Mouse (Mus musculus): ENCODE measurements at regions not wholly inside any gene's neighbourhood (a gene's known extent, or its start where the extent isn't known, plus 50 kb on each side); places are given as distances from the start of the nearest gene placed in this dataset.

DNA sequence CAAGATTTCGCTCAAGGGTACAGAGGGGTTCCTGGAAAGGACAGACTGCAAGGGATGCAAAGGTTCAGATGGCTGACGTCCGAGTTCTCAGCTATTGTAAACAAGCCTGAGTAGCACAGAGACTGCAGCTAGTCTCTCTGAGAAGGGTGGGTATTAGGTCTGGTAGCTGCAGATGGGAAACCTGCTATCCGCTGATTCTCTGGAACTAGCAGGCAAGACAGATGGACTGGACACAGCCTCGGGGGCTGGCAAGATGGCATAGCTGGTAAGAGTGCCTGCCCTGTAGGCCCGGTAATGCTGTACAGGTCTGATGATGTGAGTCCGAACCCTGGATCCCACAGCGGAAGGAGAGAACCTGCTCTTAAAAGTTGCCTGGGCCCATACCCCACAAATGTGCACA is 62.2 kb upstream of the Arntl start:
- 82% methylated on average over 8 of the region's 8 CpGs for WGBS
- ATAC-seq (ENCODE audit: insufficient number of reproducible peaks, insufficient read depth, low FRiP score, low read depth), result no peak
- Histone ChIP-seq H3K9me3 (ENCODE audit: control insufficient read depth, low read length) (no peaks in the 10 kb centered on the region), H3K27ac (replicated peaks in 1 of 2; ENCODE audit: control insufficient read depth in 1 of 2, insufficient read depth in 1 of 2, low read depth in 2 of 2, low read length in 2 of 2) (no peak overlapping the region), H3K27me3 (ENCODE audit: control insufficient read depth, insufficient read depth, low read length) (no peaks in the 10 kb centered on the region; the same call in 1 of the 2 replicates), H3K4me1 (ENCODE audit: control insufficient read depth in 2 of 2, insufficient read depth in 2 of 2, low read length in 2 of 2) (peaks cover 0 to 9% of the 10 kb centered on the region in 2 experiments; a peak in 2 of 4 replicates), H3K4me2 (ENCODE audit: low read length) (no peak overlapping the region), H3K9ac (ENCODE audit: low read length) (no peak overlapping the region), H3K36me3 (ENCODE audit: control insufficient read depth, insufficient read depth, low read length) (no peaks in the 10 kb centered on the region), H3K4me3 (ENCODE audit: control insufficient read depth in 1 of 2, insufficient read depth in 1 of 2, low read depth in 1 of 2, low read length in 2 of 2) (no peak overlapping the region)

DNA sequence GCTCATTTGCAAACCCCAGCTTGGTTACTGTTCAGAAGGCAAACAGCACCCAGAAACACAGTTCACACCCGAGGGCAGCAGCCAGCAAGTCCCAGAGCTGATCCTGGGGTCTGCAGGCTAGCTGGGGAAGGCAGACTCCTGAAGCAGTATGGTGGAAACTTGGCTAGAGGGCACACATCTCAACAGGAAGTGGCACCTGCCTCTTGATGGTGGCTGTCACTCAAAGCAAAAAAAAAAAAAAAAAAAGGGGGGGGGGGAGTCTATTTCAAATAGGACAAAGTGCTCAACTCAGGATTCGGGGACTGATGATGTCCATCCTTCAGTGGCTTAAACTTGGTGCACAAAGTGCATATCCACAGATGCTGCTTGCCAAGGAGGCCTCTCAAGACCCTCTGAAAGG is 61.2 kb upstream of the Arntl start:
- ATAC-seq (ENCODE audit: insufficient number of reproducible peaks, insufficient read depth, low FRiP score, low read depth), result no peak
- Histone ChIP-seq H3K4me1 (ENCODE audit: control insufficient read depth in 2 of 2, insufficient read depth in 2 of 2, low read length in 2 of 2) (peaks cover 4 to 15% of the 10 kb centered on the region in 2 experiments; a peak in 3 of 4 replicates), H3K36me3 (ENCODE audit: control insufficient read depth, insufficient read depth, low read length) (no peaks in the 10 kb centered on the region), H3K27me3 (ENCODE audit: control insufficient read depth, insufficient read depth, low read length) (no peaks in the 10 kb centered on the region; the same call in 1 of the 2 replicates), H3K27ac (replicated peaks in 1 of 2; ENCODE audit: control insufficient read depth in 1 of 2, insufficient read depth in 1 of 2, low read depth in 2 of 2, low read length in 2 of 2) (no peak overlapping the region), H3K4me3 (ENCODE audit: control insufficient read depth in 1 of 2, insufficient read depth in 1 of 2, low read depth in 1 of 2, low read length in 2 of 2) (no peak overlapping the region), H3K4me2 (ENCODE audit: low read length) (no peak overlapping the region), H3K9me3 (ENCODE audit: control insufficient read depth, low read length) (no peaks in the 10 kb centered on the region), H3K9ac (ENCODE audit: low read length) (no peak overlapping the region)
- WGBS, result 65% methylated on average over 2 of the region's 2 CpGs

DNA sequence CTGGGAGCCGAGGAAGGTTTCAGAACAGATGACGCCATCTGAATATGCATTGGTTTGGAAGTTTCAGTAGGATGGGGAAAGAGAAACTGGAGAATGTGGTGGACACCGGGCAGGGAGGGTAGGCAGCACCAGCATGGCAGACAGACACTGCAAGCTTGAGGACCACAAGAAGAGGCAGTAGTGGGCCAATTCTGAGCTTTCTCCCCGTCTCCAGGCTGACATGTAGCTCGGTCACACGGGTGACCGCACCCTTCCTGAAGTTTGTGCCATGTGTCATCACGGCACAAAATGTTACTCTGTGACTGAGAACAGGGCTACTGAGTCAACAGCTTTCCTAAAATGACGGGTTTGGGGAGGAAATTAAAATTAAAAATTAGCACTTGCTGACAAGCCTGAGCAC is 60.7 kb upstream of the Arntl start:
- no peak overlapping the region for H3K27ac ChIP-seq (replicated peaks in 1 of 2; ENCODE audit: control insufficient read depth in 1 of 2, insufficient read depth in 1 of 2, low read depth in 2 of 2, low read length in 2 of 2)
- H3K9me3 ChIP-seq (ENCODE audit: control insufficient read depth, low read length), result no peaks in the 10 kb centered on the region
- no peak for ATAC-seq (ENCODE audit: insufficient number of reproducible peaks, insufficient read depth, low FRiP score, low read depth)
- peaks cover 8 to 18% of the 10 kb centered on the region in 2 experiments for H3K4me1 ChIP-seq (ENCODE audit: control insufficient read depth in 2 of 2, insufficient read depth in 2 of 2, low read length in 2 of 2)
- no peak overlapping the region for H3K9ac ChIP-seq (ENCODE audit: low read length)
- no peak overlapping the region for H3K4me3 ChIP-seq (ENCODE audit: control insufficient read depth in 1 of 2, insufficient read depth in 1 of 2, low read depth in 1 of 2, low read length in 2 of 2)
- WGBS, result 80% methylated on average over 9 of the region's 9 CpGs
- no peaks in the 10 kb centered on the region for H3K36me3 ChIP-seq (ENCODE audit: control insufficient read depth, insufficient read depth, low read length)
- no peak overlapping the region for H3K4me2 ChIP-seq (ENCODE audit: low read length)
- H3K27me3 ChIP-seq (ENCODE audit: control insufficient read depth, insufficient read depth, low read length), result no peaks in the 10 kb centered on the region; the same call in 1 of the 2 replicates

DNA sequence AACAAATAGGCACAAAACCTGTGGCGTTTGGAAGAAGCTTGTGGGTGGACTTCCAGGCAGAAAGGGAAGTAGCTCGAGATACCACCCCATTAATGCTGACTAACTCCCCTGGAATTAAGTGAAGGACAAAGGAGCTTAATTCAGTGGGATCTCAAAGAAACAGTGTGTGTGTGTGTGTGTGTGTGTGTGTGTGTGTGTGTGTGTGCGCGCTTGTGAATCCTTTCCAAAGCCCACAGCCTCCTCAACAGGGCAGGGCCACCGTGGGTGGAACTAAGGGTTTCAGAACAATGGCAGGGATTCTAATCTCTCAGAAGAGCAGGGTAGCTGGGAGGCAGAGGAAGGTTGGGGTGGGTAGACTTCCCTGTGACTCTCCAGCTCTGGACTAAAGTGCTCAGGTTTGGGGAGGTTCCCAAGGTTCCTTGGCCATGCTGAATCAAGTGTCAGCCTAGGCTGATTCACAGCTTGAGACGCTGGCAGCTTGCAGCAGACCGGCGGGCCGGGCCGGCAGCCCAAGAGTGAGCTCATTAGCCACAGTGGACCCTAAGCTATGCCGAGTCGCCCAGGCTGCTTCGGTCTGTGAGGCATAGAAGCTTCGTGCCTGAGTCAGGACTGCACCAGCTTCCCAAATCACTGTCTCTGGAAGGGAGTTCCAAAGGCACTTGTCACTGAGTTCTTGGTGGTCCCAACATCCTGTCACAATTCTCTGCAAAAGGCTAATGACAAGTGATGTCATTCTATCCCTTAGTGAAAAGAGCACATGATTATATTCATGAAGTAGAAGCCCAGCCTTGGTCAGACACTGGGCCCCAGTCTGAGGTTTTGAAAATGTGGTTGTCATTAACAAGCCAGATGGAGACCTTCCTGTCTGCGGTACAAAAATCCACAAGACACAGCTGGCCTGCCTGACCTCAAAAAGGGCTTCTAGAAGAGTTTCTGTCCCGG is 59.6 kb upstream of the Arntl start:
- H3K27me3 ChIP-seq (ENCODE audit: control insufficient read depth, insufficient read depth, low read length), result no peaks in the 10 kb centered on the region; the same call in 1 of the 2 replicates
- 40% methylated on average over 16 of the region's 16 CpGs for WGBS
- no peaks in the 10 kb centered on the region for H3K36me3 ChIP-seq (ENCODE audit: control insufficient read depth, insufficient read depth, low read length)
- H3K9me3 ChIP-seq (ENCODE audit: control insufficient read depth, low read length), result no peaks in the 10 kb centered on the region
- no peak overlapping the region for H3K27ac ChIP-seq (replicated peaks in 1 of 2; ENCODE audit: control insufficient read depth in 1 of 2, insufficient read depth in 1 of 2, low read depth in 2 of 2, low read length in 2 of 2)
- H3K4me3 ChIP-seq (ENCODE audit: control insufficient read depth in 1 of 2, insufficient read depth in 1 of 2, low read depth in 1 of 2, low read length in 2 of 2), result no peak overlapping the region
- peaks cover 16 to 21% of the 10 kb centered on the region in 2 experiments for H3K4me1 ChIP-seq (ENCODE audit: control insufficient read depth in 2 of 2, insufficient read depth in 2 of 2, low read length in 2 of 2)
- ATAC-seq (ENCODE audit: insufficient number of reproducible peaks, insufficient read depth, low FRiP score, low read depth), result no peak
- H3K4me2 ChIP-seq (ENCODE audit: low read length), result no peak overlapping the region
- no peak overlapping the region for H3K9ac ChIP-seq (ENCODE audit: low read length)

DNA sequence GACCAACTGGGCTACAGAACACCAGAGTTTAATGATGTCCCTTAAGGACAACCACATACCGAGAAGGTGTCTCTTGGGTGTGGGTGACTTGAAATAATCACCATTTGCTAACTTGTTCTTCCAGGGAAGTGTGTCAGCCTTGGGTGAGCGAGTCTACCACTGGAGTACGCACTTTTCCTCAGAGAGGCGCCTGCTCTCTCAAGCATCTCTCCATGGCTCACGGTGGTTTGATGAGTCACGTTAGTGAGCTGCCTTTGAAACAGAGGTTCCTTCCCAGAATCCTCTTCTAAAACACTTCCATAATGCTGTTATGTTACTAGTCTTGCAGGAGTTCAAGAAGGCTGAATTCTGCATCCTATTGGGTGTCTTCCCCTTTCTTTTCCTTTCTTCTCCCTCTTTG is 58.6 kb upstream of the Arntl start:
- Histone ChIP-seq H3K27ac (replicated peaks in 1 of 2; ENCODE audit: control insufficient read depth in 1 of 2, insufficient read depth in 1 of 2, low read depth in 2 of 2, low read length in 2 of 2) (no peak overlapping the region), H3K9me3 (ENCODE audit: control insufficient read depth, low read length) (no peaks in the 10 kb centered on the region), H3K4me1 (ENCODE audit: control insufficient read depth in 2 of 2, insufficient read depth in 2 of 2, low read length in 2 of 2) (peaks cover 16 to 21% of the 10 kb centered on the region in 2 experiments), H3K36me3 (ENCODE audit: control insufficient read depth, insufficient read depth, low read length) (no peaks in the 10 kb centered on the region), H3K27me3 (ENCODE audit: control insufficient read depth, insufficient read depth, low read length) (no peaks in the 10 kb centered on the region), H3K4me3 (ENCODE audit: control insufficient read depth in 1 of 2, insufficient read depth in 1 of 2, low read depth in 1 of 2, low read length in 2 of 2) (no peak overlapping the region), H3K4me2 (ENCODE audit: low read length) (no peak overlapping the region), H3K9ac (ENCODE audit: low read length) (no peak overlapping the region)
- no peak for ATAC-seq (ENCODE audit: insufficient number of reproducible peaks, insufficient read depth, low FRiP score, low read depth)
- WGBS, result 86% methylated on average over 6 of the region's 6 CpGs

DNA sequence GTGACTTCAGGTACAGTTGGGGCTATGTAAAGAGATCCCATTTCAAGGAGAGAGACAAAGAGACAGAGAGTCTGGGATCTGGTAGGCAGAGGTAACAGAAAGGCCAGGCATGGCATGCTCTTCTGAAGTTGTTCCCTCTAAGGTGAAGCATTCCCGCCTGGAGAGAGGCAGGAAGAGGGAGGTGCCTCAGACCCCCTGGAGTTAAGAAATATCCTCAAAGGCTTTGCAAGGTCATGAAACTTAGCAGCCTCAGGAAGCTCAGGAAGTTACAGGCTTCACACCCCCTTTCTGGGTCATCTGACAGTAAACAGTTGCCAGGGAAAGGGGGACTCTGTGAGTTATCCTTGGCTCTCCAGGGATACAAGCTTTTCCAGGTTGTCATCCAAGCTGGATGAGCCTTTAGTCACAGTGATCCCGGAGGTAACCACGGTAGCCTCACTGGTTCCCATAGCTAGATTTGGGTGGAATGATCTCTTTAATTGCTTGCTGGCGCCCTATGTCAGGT is 57.2 kb upstream of the Arntl start:
- H3K4me3 ChIP-seq (ENCODE audit: control insufficient read depth in 1 of 2, insufficient read depth in 1 of 2, low read depth in 1 of 2, low read length in 2 of 2), result no peak overlapping the region
- WGBS, result 72% methylated on average over 4 of the region's 4 CpGs
- H3K9me3 ChIP-seq (ENCODE audit: control insufficient read depth, low read length), result no peaks in the 10 kb centered on the region
- peak overlapping the region; percentile 10 to 51; a peak in 2 of 4 replicates for H3K27ac ChIP-seq (replicated peaks in 1 of 2; ENCODE audit: control insufficient read depth in 1 of 2, insufficient read depth in 1 of 2, low read depth in 2 of 2, low read length in 2 of 2)
- H3K4me1 ChIP-seq (ENCODE audit: control insufficient read depth in 2 of 2, insufficient read depth in 2 of 2, low read length in 2 of 2), result peaks cover 16 to 21% of the 10 kb centered on the region in 2 experiments
- no peak overlapping the region for H3K9ac ChIP-seq (ENCODE audit: low read length)
- no peaks in the 10 kb centered on the region for H3K27me3 ChIP-seq (ENCODE audit: control insufficient read depth, insufficient read depth, low read length)
- H3K4me2 ChIP-seq (ENCODE audit: low read length), result no peak overlapping the region
- H3K36me3 ChIP-seq (ENCODE audit: control insufficient read depth, insufficient read depth, low read length), result no peaks in the 10 kb centered on the region
- ATAC-seq (ENCODE audit: insufficient number of reproducible peaks, insufficient read depth, low FRiP score, low read depth), result no peak

DNA sequence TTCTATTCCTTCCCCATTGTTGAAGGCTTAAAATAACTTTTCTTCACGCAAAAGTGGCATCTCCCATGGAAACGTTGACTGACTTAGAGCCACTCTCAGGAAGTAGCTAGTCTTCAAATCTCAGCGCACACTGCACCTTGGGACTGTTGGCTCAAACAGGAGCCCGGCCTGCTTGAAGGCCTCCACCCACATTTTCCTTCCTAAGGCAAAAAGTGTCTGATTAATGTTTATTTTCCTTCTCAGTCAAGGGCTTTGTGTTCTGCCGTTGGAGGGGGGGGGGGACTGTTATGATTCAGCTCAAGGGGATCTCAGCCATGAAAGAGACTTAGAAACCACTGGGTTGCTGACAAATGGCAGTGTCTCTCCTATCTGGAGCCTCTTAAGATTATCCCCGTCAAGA is 56.5 kb upstream of the Arntl start:
- no peaks in the 10 kb centered on the region for H3K36me3 ChIP-seq (ENCODE audit: control insufficient read depth, insufficient read depth, low read length)
- no peak overlapping the region for H3K4me2 ChIP-seq (ENCODE audit: low read length)
- H3K27ac ChIP-seq (replicated peaks in 1 of 2; ENCODE audit: control insufficient read depth in 1 of 2, insufficient read depth in 1 of 2, low read depth in 2 of 2, low read length in 2 of 2), result peak overlapping the region; percentile 51 to 65
- WGBS, result 19% methylated on average over 6 of the region's 6 CpGs
- no peaks in the 10 kb centered on the region for H3K27me3 ChIP-seq (ENCODE audit: control insufficient read depth, insufficient read depth, low read length)
- H3K9me3 ChIP-seq (ENCODE audit: control insufficient read depth, low read length), result no peaks in the 10 kb centered on the region
- peaks cover 16 to 21% of the 10 kb centered on the region in 2 experiments for H3K4me1 ChIP-seq (ENCODE audit: control insufficient read depth in 2 of 2, insufficient read depth in 2 of 2, low read length in 2 of 2)
- no peak overlapping the region for H3K4me3 ChIP-seq (ENCODE audit: control insufficient read depth in 1 of 2, insufficient read depth in 1 of 2, low read depth in 1 of 2, low read length in 2 of 2)
- no peak overlapping the region for H3K9ac ChIP-seq (ENCODE audit: low read length)
- no peak for ATAC-seq (ENCODE audit: insufficient number of reproducible peaks, insufficient read depth, low FRiP score, low read depth)

All from heart, embryonic 14.5 days (tissue).